Mouse (Mus musculus): ENCODE results near the gene Lnpep. TPM values are rescaled to one million over a fixed set of nuclear protein-coding genes. Genes with fewer than 3 reads are reported as not detected.

Lnpep gene
- total and polyA plus RNA-seq, 3 experiments: 10.0 to 773 (median 20.7) TPM

DNA sequence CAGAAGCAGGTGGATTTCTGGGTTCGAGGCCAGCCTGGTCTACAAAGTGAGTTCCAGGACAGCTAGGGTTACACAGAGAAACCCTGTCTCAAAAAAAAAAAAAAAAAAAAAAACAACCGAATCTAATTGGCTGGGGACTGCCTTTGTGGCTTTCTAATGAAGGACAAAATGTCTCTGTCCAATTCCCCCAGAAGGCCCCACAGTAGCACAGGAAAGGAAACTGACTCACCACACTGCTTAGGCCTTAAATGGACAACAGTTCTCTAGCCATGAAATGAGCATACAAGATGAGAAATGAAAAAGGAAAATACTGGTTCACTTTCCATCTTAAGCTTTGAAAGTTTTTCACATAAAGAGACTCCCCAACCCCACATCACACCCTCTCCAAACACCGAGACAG lies 15.3 kb downstream of the Lnpep start (continued):
- TF ChIP-seq MAFK (IDR thresholded peaks at IDR 0.05; ENCODE audit: borderline replicate concordance, low read depth, low read length) (no peak), UBTF (IDR thresholded peaks at IDR 0.05; ENCODE audit: borderline replicate concordance, insufficient read depth, low read depth, low read length) (no peak)

DNA sequence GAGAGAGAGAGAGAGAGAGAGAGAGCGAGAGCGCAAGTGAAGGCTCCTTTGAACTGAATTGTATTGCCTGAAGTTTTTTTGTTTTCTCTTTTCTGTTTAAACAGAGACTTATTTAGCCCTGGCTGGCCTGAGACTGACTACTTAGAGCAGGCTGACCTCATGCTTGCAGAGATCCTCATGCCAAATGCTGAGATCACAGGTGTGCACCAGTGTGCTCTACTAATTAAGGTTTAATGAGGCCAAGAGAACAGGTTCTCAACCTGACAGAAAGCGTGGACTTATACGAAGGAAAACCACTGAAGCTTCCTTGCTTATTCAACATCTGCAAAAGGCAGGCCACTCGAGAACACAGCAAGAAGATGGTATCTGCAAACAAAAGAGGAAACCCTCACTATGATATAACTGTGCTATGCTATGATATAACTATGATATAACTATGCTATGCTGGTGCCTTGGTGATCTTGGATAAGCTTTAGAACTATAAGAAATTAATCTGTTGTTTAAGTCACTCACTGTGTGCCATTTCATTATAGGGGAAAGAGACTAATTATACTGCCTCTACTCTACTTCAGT lies 16.3 kb downstream of the Lnpep start:
- no peak for TF ChIP-seq ZMIZ1 (IDR thresholded peaks at IDR 0.05; ENCODE audit: low read depth, low read length)
- TF ChIP-seq MYC (IDR thresholded peaks at IDR 0.05; ENCODE audit: low read depth, low read length): no peak
- no peak for TF ChIP-seq MAFK (IDR thresholded peaks at IDR 0.05; ENCODE audit: borderline replicate concordance, low read depth, low read length)
- TF ChIP-seq GABPA (IDR thresholded peaks at IDR 0.05; ENCODE audit: low read depth, low read length): no peak
- TF ChIP-seq EP300 (IDR thresholded peaks at IDR 0.05; ENCODE audit: low read depth in 1 of 2, low read length in 2 of 2): peak; percentile 39 to 70; a peak in 3 of 4 replicates
- peak; percentile 45; the same call in 1 of the 2 replicates for TF ChIP-seq ETS1 (IDR thresholded peaks at IDR 0.05; ENCODE audit: low read depth, low read length)
- TF ChIP-seq TBP (IDR thresholded peaks at IDR 0.05; ENCODE audit: low read depth, low read length): no peak
- TF ChIP-seq POLR2AphosphoS5 (IDR thresholded peaks at IDR 0.05; ENCODE audit: borderline replicate concordance, low read depth, low read length): no peak
- TF ChIP-seq POLR2AphosphoS2 (IDR thresholded peaks at IDR 0.05; ENCODE audit: low read length): no peak
- no peak for TF ChIP-seq MEF2A (IDR thresholded peaks at IDR 0.05; ENCODE audit: extremely low read depth, insufficient replicate concordance, low read depth, low read length, poor library complexity, severe bottlenecking)
- peak; percentile 28; the same call in 1 of the 2 replicates for TF ChIP-seq TCF12 (IDR thresholded peaks at IDR 0.05; ENCODE audit: low read depth, low read length)
- TF ChIP-seq GATA1 (IDR thresholded peaks at IDR 0.05; ENCODE audit: low read depth, low read length): peak; percentile 69
- TF ChIP-seq SIN3A (IDR thresholded peaks at IDR 0.05; ENCODE audit: low read length): 0 out of 2 replicates have a peak, but pooled peaks have one; percentile 24
- no peak for TF ChIP-seq MYB (IDR thresholded peaks at IDR 0.05; ENCODE audit: low read depth, low read length)

GRCm38 (mm10) chr17:17604554-17604953 lies 20.3 kb downstream of the Lnpep start:
- H3K27ac ChIP-seq (ENCODE audit: control insufficient read depth, low read depth, low read length): no peak overlapping the region
- DNase-seq (ENCODE audit: low read depth, low spot score): no peak
- H3K9ac ChIP-seq (ENCODE audit: control insufficient read depth, low read depth, low read length, poor library complexity, severe bottlenecking): no peak overlapping the region
- H3K36me3 ChIP-seq (ENCODE audit: control insufficient read depth in 1 of 2, insufficient read depth in 2 of 2, low read length in 2 of 2): peaks cover 2 to 40% of the 10 kb centered on the region in 2 experiments
- H3K9me3 ChIP-seq (replicated peaks; ENCODE audit: insufficient read depth, low read length): no peaks in the 10 kb centered on the region
- no peaks in the 10 kb centered on the region for H3K27me3 ChIP-seq (ENCODE audit: control insufficient read depth in 1 of 2, insufficient read depth in 2 of 2, low read length in 2 of 2)
- peaks cover 10 to 24% of the 10 kb centered on the region in 2 experiments for H3K4me1 ChIP-seq (ENCODE audit: control insufficient read depth in 1 of 2, insufficient read depth in 2 of 2, low read length in 2 of 2)
- TF ChIP-seq ZMIZ1 (IDR thresholded peaks at IDR 0.05; ENCODE audit: low read depth, low read length): no peak
- TF ChIP-seq MXI1 (IDR thresholded peaks at IDR 0.05; ENCODE audit: low read depth, low read length): no peak
- no peak for TF ChIP-seq TAL1 (IDR thresholded peaks at IDR 0.05; ENCODE audit: low read length)
- no peak for TF ChIP-seq POLR2A (IDR thresholded peaks at IDR 0.05; ENCODE audit: control insufficient read depth in 1 of 2, insufficient read depth in 1 of 2, low read depth in 1 of 2, low read length in 2 of 2, poor library complexity in 1 of 2)
- TF ChIP-seq KAT2A (conservative IDR thresholded peaks at IDR 0.05; ENCODE audit: low read depth, low read length): no peak
- no peak for TF ChIP-seq USF2 (IDR thresholded peaks at IDR 0.05; ENCODE audit: borderline replicate concordance in 1 of 2, insufficient read depth in 1 of 2, low read depth in 1 of 2, low read length in 2 of 2)
- TF ChIP-seq JUND (IDR thresholded peaks at IDR 0.05; ENCODE audit: low read depth, low read length): no peak
- TF ChIP-seq CTCF (IDR thresholded peaks at IDR 0.05 in 2 of 3, conservative IDR thresholded peaks at IDR 0.05 in 1 of 3; ENCODE audit: control insufficient read depth in 1 of 3, insufficient read depth in 1 of 3, low read depth in 2 of 3, low read length in 3 of 3, poor library complexity in 1 of 3, severe bottlenecking in 1 of 3): no peak
- no peak for TF ChIP-seq ELF1 (IDR thresholded peaks at IDR 0.05; ENCODE audit: low read depth, low read length)
- no peak for TF ChIP-seq MAZ (IDR thresholded peaks at IDR 0.05; ENCODE audit: low read depth, low read length)
- no peak for TF ChIP-seq NELFE (IDR thresholded peaks at IDR 0.05; ENCODE audit: low read depth, low read length)
- TF ChIP-seq MAX (IDR thresholded peaks at IDR 0.05; ENCODE audit: low read length): no peak
- TF ChIP-seq UBTF (IDR thresholded peaks at IDR 0.05; ENCODE audit: borderline replicate concordance, insufficient read depth, low read depth, low read length): no peak
- no peak for TF ChIP-seq POLR2AphosphoS2 (IDR thresholded peaks at IDR 0.05; ENCODE audit: low read length)
- TF ChIP-seq ZKSCAN1 (IDR thresholded peaks at IDR 0.05; ENCODE audit: low read depth, low read length): no peak
- no peak for TF ChIP-seq GABPA (IDR thresholded peaks at IDR 0.05; ENCODE audit: low read depth, low read length)
- no peak for TF ChIP-seq ZC3H11A (IDR thresholded peaks at IDR 0.05; ENCODE audit: low read depth, low read length)
- H3K4me3 ChIP-seq (ENCODE audit: control insufficient read depth in 1 of 2, insufficient read depth in 1 of 2, low read depth in 2 of 2, low read length in 2 of 2): no peak overlapping the region
- peaks cover 28% of the 10 kb centered on the region for H3K79me2 ChIP-seq (ENCODE audit: control insufficient read depth, insufficient read depth, low read length, poor library complexity)

More for the DNA sequence above, 16.3 kb downstream of the Lnpep start:
- Histone ChIP-seq H3K79me2 (ENCODE audit: control insufficient read depth, insufficient read depth, low read length, poor library complexity) (peaks cover 27% of the 10 kb centered on the region), H3K9me3 (replicated peaks; ENCODE audit: insufficient read depth, low read length) (no peaks in the 10 kb centered on the region), H3K9ac (ENCODE audit: control insufficient read depth, low read depth, low read length, poor library complexity, severe bottlenecking) (no peak overlapping the region), H3K36me3 (ENCODE audit: control insufficient read depth in 1 of 2, insufficient read depth in 2 of 2, low read length in 2 of 2) (peaks cover 2 to 22% of the 10 kb centered on the region in 2 experiments), H3K27ac (ENCODE audit: control insufficient read depth, low read depth, low read length) (peak overlapping the region; percentile 19; the same call in 1 of the 2 replicates), H3K27me3 (ENCODE audit: control insufficient read depth in 1 of 2, insufficient read depth in 2 of 2, low read length in 2 of 2) (no peaks in the 10 kb centered on the region), H3K4me3 (ENCODE audit: control insufficient read depth in 1 of 2, insufficient read depth in 1 of 2, low read depth in 2 of 2, low read length in 2 of 2) (no peak overlapping the region), H3K4me1 (ENCODE audit: control insufficient read depth in 1 of 2, insufficient read depth in 2 of 2, low read length in 2 of 2) (peaks cover 12 to 14% of the 10 kb centered on the region in 2 experiments)
- peak; percentile 59 for DNase-seq (ENCODE audit: low read depth, low spot score)
